Mouse (Mus musculus) lung, adult 18-20 months (tissue): Measurements from ENCODE around the gene Cdh3.
"Not testable (repeated sequence)": the region's sequence is repeated elsewhere in the genome, so short reads cannot be mapped to it uniquely, and the experiment has no call there.

Experiments used
- DNase-seq, 2 experiments: peaks; one replicate each; pipeline ENCODE4 v3.0.0; 2022; ENCODE audit warnings: mixed read lengths in 2 of 2

Cdh3 gene

GRCm38 (mm10) chr8:106572175-106572574 lies 61.5 kb downstream of the Cdh3 start:
- DNase-seq, result not testable (repeated sequence)

DNA sequence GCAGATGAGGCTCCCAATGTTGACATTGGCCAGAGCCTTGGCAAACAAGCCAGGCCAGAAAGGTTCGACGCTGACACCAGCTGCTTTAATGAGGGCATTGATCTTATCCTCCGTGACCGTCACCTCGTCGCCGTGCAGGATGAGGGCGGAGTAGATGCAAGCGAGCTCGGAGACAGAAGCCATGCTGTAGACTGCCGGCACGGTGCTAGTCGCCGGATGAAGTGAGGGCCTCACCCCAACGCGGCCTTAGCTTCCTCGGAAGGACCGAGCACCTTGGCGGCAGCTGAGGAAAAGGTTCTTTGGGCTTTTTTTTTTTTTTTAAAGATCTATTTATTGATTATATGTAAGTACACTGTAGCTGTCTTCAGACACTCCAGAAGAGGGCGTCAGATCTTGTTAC lies 62.5 kb downstream of the Cdh3 start, which contains the start of gene Gm10073:
Gm10073 (minus strand) TSS at position 294 of the 400 bp plus-strand sequence.
- DNase-seq, result not testable (repeated sequence)

DNA sequence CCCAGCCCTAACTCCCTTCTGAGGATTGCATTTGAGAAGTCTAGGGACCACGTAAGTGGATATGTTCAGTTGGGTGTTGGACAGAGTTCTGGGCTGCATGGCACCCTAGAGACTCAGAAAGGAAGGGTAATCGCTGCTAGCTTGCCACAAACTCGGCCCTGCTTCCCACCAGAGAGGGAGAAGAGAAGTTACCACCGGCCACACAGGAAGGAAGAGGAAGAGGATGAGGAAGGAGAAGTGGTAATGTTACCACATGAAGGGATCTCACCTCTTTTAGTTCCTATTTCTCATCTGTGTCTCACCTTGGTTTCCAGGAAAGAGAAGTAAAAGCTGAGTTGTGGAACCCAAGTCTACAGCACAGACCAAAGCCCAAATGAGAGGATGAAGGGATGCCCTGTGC lies 63.6 kb downstream of the Cdh3 start:
- DNase-seq, result no peak

- peak; percentile 43 to 65 for DNase-seq
Observed at GRCm38 (mm10) chr8:106576849-106577555, 66.3 kb downstream of the Cdh3 start.

GRCm38 (mm10) chr8:106579510-106579909 lies 68.8 kb downstream of the Cdh3 start:
- no peak for DNase-seq

DNA sequence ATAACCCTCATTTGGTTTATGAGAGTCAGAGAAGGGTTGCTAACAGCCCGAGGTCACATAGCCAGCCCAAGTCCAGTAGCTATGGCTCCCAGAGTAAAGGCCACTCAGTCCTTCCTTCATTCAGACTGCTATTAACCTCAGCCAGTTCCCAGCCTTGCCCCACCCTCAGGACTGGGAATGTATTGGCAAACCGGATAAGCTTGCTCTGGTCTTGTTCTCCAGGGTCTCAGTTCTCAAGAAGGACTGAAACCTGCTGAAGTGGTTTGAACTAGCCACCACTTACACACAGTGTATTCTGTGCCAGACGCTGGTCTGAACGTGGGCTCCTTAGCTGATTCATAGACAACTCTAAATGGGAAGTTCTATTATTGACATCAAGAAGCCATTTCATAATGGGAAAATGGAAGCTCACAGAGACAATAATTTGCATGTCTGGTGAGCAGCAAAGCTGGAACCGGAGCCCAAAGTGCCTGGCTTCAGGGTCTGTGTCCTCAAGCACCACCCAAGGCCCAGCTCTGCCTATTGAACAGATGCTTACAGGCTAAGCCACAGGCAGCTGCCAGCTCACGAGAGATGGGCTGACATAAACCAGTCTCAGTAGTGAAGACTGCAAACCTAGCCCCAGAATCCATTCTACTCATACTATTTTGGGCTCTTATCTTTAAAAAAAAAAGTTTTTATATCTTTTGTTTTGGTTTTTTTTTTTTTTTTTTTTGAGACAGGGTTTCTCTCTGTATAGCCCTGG lies 70.8 kb downstream of the Cdh3 start:
- DNase-seq, result peak; percentile 58 to 75

DNA sequence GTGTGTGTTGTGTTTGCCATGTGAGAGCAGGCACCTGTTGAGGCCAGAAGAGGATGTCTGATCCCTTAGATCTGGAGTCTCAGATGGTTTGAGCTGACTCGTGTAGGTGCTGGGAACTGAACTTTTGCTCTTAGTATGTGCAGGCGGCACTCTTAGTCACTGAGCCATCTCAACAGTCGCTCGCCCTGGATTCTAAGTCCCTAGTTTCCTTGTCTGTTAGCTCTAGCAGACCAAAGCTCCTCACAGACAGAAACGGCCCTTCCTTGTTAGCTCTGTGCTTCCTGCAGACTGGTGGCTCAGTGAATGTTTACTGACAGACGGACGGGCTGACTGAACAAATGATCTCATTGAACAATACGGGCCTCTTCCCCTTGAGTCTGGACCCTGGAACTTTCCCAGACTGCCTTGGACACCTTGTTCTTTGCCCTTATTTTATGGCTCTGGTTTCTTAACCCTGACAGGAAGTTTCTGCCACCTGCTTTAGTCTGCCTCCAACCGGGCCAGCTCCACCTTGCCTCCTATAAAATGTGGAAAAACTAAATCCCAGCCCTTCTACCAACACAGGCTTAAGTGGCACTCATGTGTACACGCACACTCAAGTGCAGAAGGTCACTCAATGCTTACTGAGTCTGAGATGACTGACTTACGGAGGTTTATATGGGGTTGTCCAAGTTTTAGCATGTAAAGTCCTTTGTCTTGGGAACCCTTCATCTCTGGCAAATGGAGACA lies 74.4 kb downstream of the Cdh3 start:
- DNase-seq, result peak in 1 of 2 experiments; percentile 38

DNA sequence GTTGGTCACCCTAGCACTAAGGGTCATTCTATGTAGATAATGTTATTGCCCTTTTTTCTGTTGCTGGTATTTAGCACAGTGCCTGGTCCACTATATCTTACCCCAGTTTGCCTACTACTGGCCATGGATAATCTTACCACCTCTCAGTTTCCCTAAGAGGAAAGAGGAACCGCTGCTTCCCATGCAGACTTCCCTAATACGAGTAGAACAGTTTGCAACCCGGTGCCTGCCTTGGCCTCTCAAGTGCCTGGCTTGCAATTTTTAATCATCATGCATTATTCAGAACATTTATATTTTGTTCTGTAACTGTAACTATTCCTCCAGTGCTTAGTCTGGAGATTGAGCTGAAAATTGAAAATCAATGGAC lies 75.0 kb downstream of the Cdh3 start:
- no peak for DNase-seq

- no peak for DNase-seq
Observed at GRCm38 (mm10) chr8:106586896-106587295, 76.2 kb downstream of the Cdh3 start.

DNA sequence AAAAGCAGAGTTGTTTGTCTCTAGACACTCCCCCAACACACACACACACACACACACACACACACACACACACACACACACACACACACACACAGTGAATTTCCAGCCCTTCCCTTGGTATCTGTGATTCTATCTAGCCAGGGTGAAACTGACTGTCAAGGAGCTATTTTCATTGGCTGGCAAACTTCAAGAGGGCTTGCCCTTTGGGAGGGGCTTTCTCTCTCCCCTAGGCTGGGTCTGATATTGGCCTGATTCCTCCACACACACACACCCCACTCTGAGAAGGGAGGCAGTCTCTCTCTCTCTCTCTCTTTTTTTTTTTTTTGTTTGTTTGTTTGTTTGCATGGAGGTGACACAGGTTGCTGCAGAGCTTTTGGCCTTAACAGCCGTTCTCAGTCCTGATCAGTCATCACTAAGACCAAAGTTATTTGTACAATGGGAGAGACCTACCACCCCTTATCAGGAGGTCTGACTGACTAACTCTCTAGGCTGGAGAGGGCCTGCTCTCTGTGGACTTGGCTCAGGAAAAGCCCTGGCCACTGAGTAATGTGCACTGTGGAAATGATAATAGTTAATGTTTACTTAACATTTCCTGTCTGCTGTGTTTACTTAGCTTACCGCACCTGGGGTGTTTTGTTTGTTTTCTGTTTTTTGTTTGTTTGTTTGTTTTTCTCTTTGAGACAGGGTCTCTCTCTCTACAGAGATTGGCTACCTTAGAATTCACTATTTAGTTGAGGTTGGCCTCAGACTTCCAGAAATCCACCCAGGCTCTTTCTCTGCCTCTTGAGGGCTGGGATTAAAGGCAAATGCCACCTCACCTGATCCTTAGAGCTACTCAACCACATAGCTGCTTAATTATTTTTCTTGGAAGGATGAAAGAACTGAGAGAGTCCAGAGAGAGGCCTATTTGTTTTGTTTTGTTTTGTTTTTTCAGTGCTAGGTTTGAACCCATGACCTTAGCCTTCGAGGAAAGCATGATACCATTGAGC lies 78.0 kb downstream of the Cdh3 start:
- no peak for DNase-seq

DNA sequence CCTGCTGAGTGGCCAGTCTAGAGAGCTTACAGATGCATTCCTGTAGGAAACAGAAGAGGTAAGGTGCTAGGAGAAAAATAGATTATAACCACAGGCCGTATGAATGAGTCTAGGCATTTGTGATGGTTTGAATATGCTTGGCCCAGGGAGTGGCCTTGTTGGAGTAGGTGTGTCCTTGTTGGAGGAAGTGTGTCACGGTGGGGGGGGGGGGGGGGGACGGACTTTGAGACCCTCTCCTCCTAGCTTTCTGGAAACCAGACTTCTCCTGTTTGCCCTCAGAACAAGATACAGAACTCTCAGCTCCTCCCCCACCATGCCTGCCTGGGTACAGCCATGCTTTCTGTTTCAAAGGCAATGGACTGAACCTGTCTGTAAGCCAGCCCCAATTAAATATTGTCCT lies 81.8 kb downstream of the Cdh3 start:
- no peak for DNase-seq

DNA sequence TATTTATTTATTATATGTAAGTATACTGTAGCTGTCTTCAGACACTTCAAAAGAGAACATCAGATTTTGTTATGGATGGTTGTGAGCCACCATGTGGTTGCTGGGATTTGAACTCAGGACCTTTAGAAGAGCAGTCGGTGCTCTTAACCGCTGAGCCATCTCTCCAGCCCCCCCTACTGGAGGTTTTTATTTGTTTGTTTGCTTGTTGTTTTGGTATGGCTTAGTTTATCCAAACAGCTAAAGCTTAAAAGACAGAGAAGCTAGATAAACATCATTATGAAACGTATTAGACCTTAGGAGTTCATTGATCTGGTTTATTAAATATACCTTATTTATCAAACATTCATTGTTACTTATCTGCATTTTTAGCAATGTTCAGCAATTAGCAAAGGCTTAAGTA lies 84.9 kb downstream of the Cdh3 start:
- not testable (repeated sequence) for DNase-seq

DNA sequence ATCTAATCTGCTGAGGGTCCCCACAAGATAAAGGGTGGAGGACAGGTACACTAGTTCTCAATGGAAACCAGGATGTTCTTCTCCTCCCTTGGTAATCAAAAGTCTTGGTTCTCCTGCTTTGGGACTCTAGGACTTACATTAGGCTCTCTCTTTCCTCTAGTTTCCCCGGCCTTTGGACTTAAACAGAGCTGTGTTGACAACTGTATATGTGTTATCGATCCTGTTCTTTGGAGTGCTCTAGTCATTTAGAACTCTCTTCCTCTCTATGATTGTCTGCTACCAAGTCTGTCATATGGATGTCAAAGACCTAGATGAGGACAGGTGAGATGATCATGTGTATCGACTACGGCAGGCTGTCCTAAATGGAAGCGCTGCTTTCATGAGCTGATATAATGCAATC lies 86.4 kb downstream of the Cdh3 start:
- DNase-seq, result no peak

GRCm38 (mm10) chr8:106599265-106599979 lies 88.7 kb downstream of the Cdh3 start:
- DNase-seq, result no peak

GRCm38 (mm10) chr8:106603131-106603819 lies 92.6 kb downstream of the Cdh3 start, which contains the start of gene Cdh1:
Cdh1 (plus strand) TSS chr8:106603351.
- peak; percentile 92 to 94 for DNase-seq

GRCm38 (mm10) chr8:106603933-106604332 lies 93.2 kb downstream of the Cdh3 start:
- no peak for DNase-seq

GRCm38 (mm10) chr8:106605657-106606056 lies 95.0 kb downstream of the Cdh3 start:
- DNase-seq, result no peak

- no peak for DNase-seq
Observed at GRCm38 (mm10) chr8:106606121-106606520, 95.4 kb downstream of the Cdh3 start.

- DNase-seq, result no peak
Observed at GRCm38 (mm10) chr8:106606601-106607145, 96.0 kb downstream of the Cdh3 start.
